Mouse (Mus musculus) MEL (cell line): ENCODE measurements around the gene Xrcc1. TPM values are rescaled to one million over a fixed set of nuclear protein-coding genes. Genes with fewer than 3 reads are reported as not detected.

Source experiments
- DNase-seq: peaks from one replicate; pipeline ENCODE4 v3.0.0; 2011; ENCODE audit warnings: low read depth, low spot score
- H3K27ac ChIP-seq: 2 replicates; pipeline ENCODE4 v1.5.1; 2012; ENCODE audit warnings: low read depth, mild to moderate bottlenecking, control low read depth, low read length, moderate library complexity; ENCODE audit not compliant: control insufficient read depth
- H3K27me3 ChIP-seq, 2 experiments: fragments of 150-350 bp in 1 of 2; sonication (generic) in 1 of 2; 2 replicates each; pipeline ENCODE4 v1.6.1; 2012; ENCODE audit warnings: low read length in 2 of 2, mild to moderate bottlenecking in 2 of 2, improper control_type of control experiment in 1 of 2, moderate library complexity in 1 of 2; ENCODE audit not compliant: insufficient read depth in 2 of 2, control insufficient read depth in 1 of 2
- H3K36me3 ChIP-seq, 2 experiments: 2 replicates each; pipeline ENCODE4 v1.6.1; 2012 to 2014; ENCODE audit warnings: low read length in 2 of 2, improper control_type of control experiment in 1 of 2, inconsistent platforms in 1 of 2, mild to moderate bottlenecking in 1 of 2; ENCODE audit not compliant: insufficient read depth in 2 of 2, control insufficient read depth in 1 of 2
- H3K4me1 ChIP-seq, 2 experiments: fragments of 150-350 bp in 1 of 2; sonication (generic) in 1 of 2; 2 replicates each; pipeline ENCODE4 v1.6.1; 2012; ENCODE audit warnings: low read length in 2 of 2, improper control_type of control experiment in 1 of 2, mild to moderate bottlenecking in 1 of 2; ENCODE audit not compliant: insufficient read depth in 2 of 2, control insufficient read depth in 1 of 2
- H3K4me3 ChIP-seq, 2 experiments: fragments of 150-350 bp in 1 of 2; sonication (generic) in 1 of 2; 2 replicates each; pipeline ENCODE4 v1.5.1; 2012; ENCODE audit warnings: low read depth in 2 of 2, low read length in 2 of 2, mild to moderate bottlenecking in 2 of 2, moderate library complexity in 2 of 2, control low read depth in 1 of 2, improper control_type of control experiment in 1 of 2; ENCODE audit not compliant: control insufficient read depth in 1 of 2, insufficient read depth in 1 of 2
- H3K79me2 ChIP-seq: 2 replicates; pipeline ENCODE4 v1.6.1; 2012; ENCODE audit warnings: mild to moderate bottlenecking, low read length, moderate library complexity; ENCODE audit not compliant: control insufficient read depth, poor library complexity, insufficient read depth
- H3K9ac ChIP-seq: 2 replicates; pipeline ENCODE4 v1.6.1; 2012; ENCODE audit warnings: low read depth, mild to moderate bottlenecking, control low read depth, low read length, moderate library complexity; ENCODE audit not compliant: control insufficient read depth, poor library complexity, severe bottlenecking
- H3K9me3 ChIP-seq: fragments of 150-350 bp; sonication (generic); replicated peaks from 2 replicates; pipeline ENCODE4 v1.6.1; 2012; ENCODE audit warnings: mild to moderate bottlenecking, low read length, improper control_type of control experiment, moderate library complexity; ENCODE audit not compliant: insufficient read depth
- CHD2 ChIP-seq: IDR thresholded peaks from 2 replicates; pipeline ENCODE4 v1.6.1; 2011; ENCODE audit warnings: low read length, improper control_type of control experiment
- CTCF ChIP-seq, 3 experiments: IDR thresholded peaks in 2 of 3; conservative IDR thresholded peaks in 1 of 3; 2 replicates each; pipeline ENCODE4 v1.5.1; 2011 to 2012; ENCODE audit warnings: low read length in 3 of 3, low read depth in 2 of 3, mild to moderate bottlenecking in 2 of 3, improper control_type of control experiment in 1 of 3, inconsistent platforms in 1 of 3, mixed read lengths in 1 of 3, moderate library complexity in 1 of 3; ENCODE audit not compliant: control insufficient read depth in 1 of 3, insufficient read depth in 1 of 3, poor library complexity in 1 of 3, severe bottlenecking in 1 of 3
- E2F4 ChIP-seq: IDR thresholded peaks from 2 replicates; pipeline ENCODE4 v1.6.1; 2011; ENCODE audit warnings: low read depth, low read length, improper control_type of control experiment, borderline replicate concordance
- ELF1 ChIP-seq: IDR thresholded peaks from 2 replicates; pipeline ENCODE4 v1.6.1; 2014; ENCODE audit warnings: low read depth, mild to moderate bottlenecking, inconsistent platforms, low read length, improper control_type of control experiment, moderate library complexity
- EP300 ChIP-seq, 2 experiments: IDR thresholded peaks; 2 replicates each; pipeline ENCODE4 v1.6.1; 2011; ENCODE audit warnings: improper control_type of control experiment in 2 of 2, low read length in 2 of 2, low read depth in 1 of 2, mild to moderate bottlenecking in 1 of 2
- GABPA ChIP-seq: IDR thresholded peaks from 2 replicates; pipeline ENCODE4 v1.6.1; 2012; ENCODE audit warnings: low read depth, mild to moderate bottlenecking, inconsistent platforms, low read length, improper control_type of control experiment, moderate library complexity
- KAT2A ChIP-seq: conservative IDR thresholded peaks from 2 replicates; pipeline ENCODE4 v1.6.1; 2012; ENCODE audit warnings: low read depth, low read length, improper control_type of control experiment, inconsistent platforms
- MAX ChIP-seq: IDR thresholded peaks from 2 replicates; pipeline ENCODE4 v1.6.1; 2011; ENCODE audit warnings: low read length, improper control_type of control experiment
- MAZ ChIP-seq: IDR thresholded peaks from 2 replicates; pipeline ENCODE4 v1.6.1; 2012; ENCODE audit warnings: low read depth, mild to moderate bottlenecking, inconsistent platforms, low read length, improper control_type of control experiment
- MYB ChIP-seq: IDR thresholded peaks from 2 replicates; pipeline ENCODE4 v1.6.1; 2011; ENCODE audit warnings: mild to moderate bottlenecking, low read depth, low read length, improper control_type of control experiment
- RAD21 ChIP-seq: IDR thresholded peaks from 2 replicates; pipeline ENCODE4 v1.6.1; 2011; ENCODE audit warnings: mild to moderate bottlenecking, low read depth, low read length, improper control_type of control experiment
- RCOR1 ChIP-seq: IDR thresholded peaks from 2 replicates; pipeline ENCODE4 v1.6.1; 2012; ENCODE audit warnings: low read depth, mild to moderate bottlenecking, inconsistent platforms, low read length, improper control_type of control experiment
- TAL1 ChIP-seq: IDR thresholded peaks from 2 replicates; pipeline ENCODE4 v1.6.1; 2012; ENCODE audit warnings: mild to moderate bottlenecking, inconsistent platforms, low read length, moderate library complexity, mixed read lengths
- UBTF ChIP-seq: IDR thresholded peaks from 2 replicates; pipeline ENCODE4 v1.6.1; 2012; ENCODE audit warnings: low read depth, mild to moderate bottlenecking, inconsistent platforms, low read length, improper control_type of control experiment, moderate library complexity, borderline replicate concordance; ENCODE audit not compliant: insufficient read depth
- USF1 ChIP-seq: IDR thresholded peaks from 2 replicates; pipeline ENCODE4 v1.6.1; 2014; ENCODE audit warnings: low read depth, mild to moderate bottlenecking, inconsistent platforms, low read length, improper control_type of control experiment, moderate library complexity
- USF2 ChIP-seq, 2 experiments: IDR thresholded peaks; 2 replicates each; pipeline ENCODE4 v1.6.1; 2011 to 2012; ENCODE audit warnings: improper control_type of control experiment in 2 of 2, low read length in 2 of 2, borderline replicate concordance in 1 of 2, inconsistent platforms in 1 of 2, low read depth in 1 of 2, mild to moderate bottlenecking in 1 of 2; ENCODE audit not compliant: insufficient read depth in 1 of 2
- ZMIZ1 ChIP-seq: IDR thresholded peaks from 2 replicates; pipeline ENCODE4 v1.6.1; 2012; ENCODE audit warnings: low read depth, mild to moderate bottlenecking, inconsistent platforms, low read length, improper control_type of control experiment, moderate library complexity
- ZNF384 ChIP-seq: IDR thresholded peaks from 2 replicates; pipeline ENCODE4 v1.6.1; 2012; ENCODE audit warnings: low read depth, mild to moderate bottlenecking, inconsistent platforms, low read length, improper control_type of control experiment
- polyA plus RNA-seq, 2 experiments: library from polyadenylated mRNA; stranded (reverse) in 1 of 2; unstranded in 1 of 2; fragments of >175 nt in 1 of 2; fragments of >200 nt in 1 of 2; gene quantifications; 2 replicates each; pipeline versions ENCODE4 v1.2.1 to v1.2.4; 2012; ENCODE audit warnings: low replicate concordance in 2 of 2, low read depth in 1 of 2; ENCODE audit not compliant: insufficient read length in 2 of 2, insufficient read depth in 1 of 2, missing spikeins in 1 of 2
- total RNA-seq: library from RNA; depleted of rRNA; stranded (reverse); fragments of 300-350 nt; gene quantifications from 2 replicates; pipeline ENCODE4 v1.2.3, GENCODE M21; 2012

The Xrcc1 gene
- total and polyA plus RNA-seq, 3 experiments, result 97.4 to 574 (median 101) TPM

DNA sequence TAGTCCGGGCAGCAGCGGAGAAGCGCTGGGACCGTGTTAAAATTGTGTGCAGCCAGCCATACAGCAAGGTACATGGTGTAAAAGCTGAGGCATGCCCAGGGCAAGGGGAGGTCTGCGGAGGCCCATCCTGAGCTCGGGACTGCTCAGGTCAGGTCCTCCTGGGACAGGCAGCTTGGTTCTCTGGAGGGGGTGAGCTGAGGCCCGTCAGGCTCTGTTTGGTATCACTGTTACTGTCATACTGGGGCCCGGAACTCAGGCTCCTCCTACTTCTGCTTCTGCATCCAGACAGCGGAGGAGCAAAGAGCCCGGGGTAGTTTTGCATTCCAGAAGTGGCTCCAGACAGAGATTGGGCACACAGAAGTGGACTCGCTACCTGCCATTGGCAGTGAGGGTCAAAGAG is 19.5 kb downstream of the Xrcc1 start:
- Histone ChIP-seq H3K4me1 (no peaks in the 10 kb centered on the region), H3K4me3 (no peak overlapping the region), H3K9ac (no peak overlapping the region), H3K27me3 (no peaks in the 10 kb centered on the region), H3K79me2 (no peaks in the 10 kb centered on the region), H3K9me3 (no peaks in the 10 kb centered on the region)
- no peak for TF ChIP-seq KAT2A
- no peak for TF ChIP-seq ZMIZ1
- TF ChIP-seq TAL1, result no peak
- TF ChIP-seq MYB, result no peak
- TF ChIP-seq GABPA, result no peak
- TF ChIP-seq RCOR1, result no peak
- TF ChIP-seq ELF1, result no peak
- no peak for TF ChIP-seq UBTF
- TF ChIP-seq CTCF (IDR thresholded peaks at IDR 0.05 in 2 of 3, conservative IDR thresholded peaks at IDR 0.05 in 1 of 3; ENCODE audit: control insufficient read depth in 1 of 3, insufficient read depth in 1 of 3, low read depth in 2 of 3, low read length in 3 of 3, poor library complexity in 1 of 3, severe bottlenecking in 1 of 3), result no peak
- TF ChIP-seq EP300 (IDR thresholded peaks at IDR 0.05; ENCODE audit: low read depth in 1 of 2, low read length in 2 of 2), result no peak
- TF ChIP-seq CHD2, result no peak
- TF ChIP-seq, all 39 proteins: peak for 0
- no peak for DNase-seq
- Histone ChIP-seq H3K27ac (no peak overlapping the region), H3K36me3 (peaks cover 0 to 3% of the 10 kb centered on the region in 2 experiments; a peak in 2 of 4 replicates)

DNA sequence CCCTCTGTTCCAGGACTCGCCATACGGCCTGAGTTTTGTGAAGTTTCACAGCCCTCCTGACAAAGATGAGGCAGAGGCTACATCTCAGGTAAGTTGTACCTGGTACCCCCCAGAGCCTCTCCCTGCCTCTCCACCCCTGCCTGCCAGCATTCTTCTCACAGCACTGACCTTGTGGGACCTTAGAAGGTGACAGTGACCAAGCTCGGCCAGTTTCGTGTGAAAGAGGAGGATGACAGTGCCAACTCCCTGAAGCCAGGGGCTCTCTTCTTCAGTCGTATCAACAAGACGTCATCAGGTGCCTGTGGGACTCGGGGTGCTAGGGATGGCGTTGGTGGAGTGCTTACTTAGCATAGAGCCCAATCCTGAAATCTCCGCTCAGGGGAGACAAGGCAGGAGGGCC is 20.1 kb downstream of the Xrcc1 start:
- no peak overlapping the region for H3K4me3 ChIP-seq
- no peaks in the 10 kb centered on the region for H3K9me3 ChIP-seq
- H3K9ac ChIP-seq, result no peak overlapping the region
- no peak for DNase-seq
- no peaks in the 10 kb centered on the region for H3K27me3 ChIP-seq
- no peaks in the 10 kb centered on the region for H3K79me2 ChIP-seq
- H3K4me1 ChIP-seq, result no peaks in the 10 kb centered on the region
- no peak overlapping the region for H3K27ac ChIP-seq
- TF ChIP-seq USF2 (IDR thresholded peaks at IDR 0.05; ENCODE audit: borderline replicate concordance in 1 of 2, insufficient read depth in 1 of 2, low read depth in 1 of 2, low read length in 2 of 2) (no peak), RAD21 (no peak), MAZ (no peak), MAX (no peak), E2F4 (no peak)
- H3K36me3 ChIP-seq, result peaks cover 0 to 3% of the 10 kb centered on the region in 2 experiments; a peak in 2 of 4 replicates

DNA sequence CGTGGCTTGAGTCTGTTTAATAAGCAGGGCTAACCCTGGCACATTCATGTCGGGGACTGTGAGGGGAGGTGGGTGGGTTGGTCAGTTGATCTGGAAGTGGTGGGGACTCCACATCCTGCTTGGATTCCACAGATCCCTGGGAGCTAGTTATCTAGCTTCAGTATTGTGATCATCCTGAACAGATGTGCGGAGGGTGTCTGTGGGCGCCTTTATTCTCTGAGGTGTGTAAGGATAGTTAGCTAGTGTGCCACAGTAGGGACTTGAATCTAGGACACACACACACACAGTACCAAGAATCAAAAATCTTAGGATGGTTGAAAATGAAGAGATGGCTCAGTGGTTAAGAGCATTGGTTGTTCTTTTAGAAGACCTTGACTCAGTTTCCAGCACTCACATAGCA is 22.4 kb downstream of the Xrcc1 start:
- Histone ChIP-seq H3K4me3 (no peak overlapping the region), H3K9me3 (no peaks in the 10 kb centered on the region), H3K27ac (no peak overlapping the region), H3K79me2 (no peaks in the 10 kb centered on the region), H3K27me3 (no peaks in the 10 kb centered on the region), H3K9ac (no peak overlapping the region), H3K4me1 (no peaks in the 10 kb centered on the region), H3K36me3 (peaks cover 0 to 3% of the 10 kb centered on the region in 2 experiments; a peak in 1 of 4 replicates)
- DNase-seq, result no peak
- TF ChIP-seq TAL1 (no peak), RAD21 (no peak), USF1 (no peak), ZNF384 (no peak)
